Mouse (Mus musculus): Measurements from ENCODE around the gene Pak6. TPM values are rescaled to one million over a fixed set of nuclear protein-coding genes. Genes with fewer than 3 reads are reported as not detected.
"Not testable (repeated sequence)": the region's sequence is repeated elsewhere in the genome, so short reads cannot be mapped to it uniquely, and the experiment has no call there.

Gene Pak6
- 1.5 and 1.9 TPM in 2 replicates for polyA plus RNA-seq (2012; rRNA removed)

- no peak for DNase-seq (ENCODE audit: low read depth, low spot score)
Measured at GRCm38 (mm10) chr2:118662902-118663803, at the start of gene Pak6. TSS of gene Pak6 (plus strand) at chr2:118663303.

GRCm38 (mm10) chr2:118618013-118618412, 45.1 kb upstream of the Pak6 start:
- whole genome bisulfite sequencing: 70% methylated on average over 5 of the region's 5 CpGs

More at GRCm38 (mm10) chr2:118662902-118663803, at the start of gene Pak6:
- WGBS: 5% methylated on average over 37 of the region's 37 CpGs

GRCm38 (mm10) chr2:118620101-118620500, 43.0 kb upstream of the Pak6 start:
- no peak for DNase-seq (ENCODE audit: low read depth, low spot score)
- WGBS: 66% methylated on average over 2 of the region's 2 CpGs

More at GRCm38 (mm10) chr2:118618013-118618412, 45.1 kb upstream of the Pak6 start:
- no peak for DNase-seq (ENCODE audit: low read depth, low spot score)

- WGBS: 74% methylated on average over 8 of the region's 8 CpGs
- DNase-seq (ENCODE audit: low read depth, low spot score): no peak
Measured at GRCm38 (mm10) chr2:118620608-118621007, 42.5 kb upstream of the Pak6 start.

DNA sequence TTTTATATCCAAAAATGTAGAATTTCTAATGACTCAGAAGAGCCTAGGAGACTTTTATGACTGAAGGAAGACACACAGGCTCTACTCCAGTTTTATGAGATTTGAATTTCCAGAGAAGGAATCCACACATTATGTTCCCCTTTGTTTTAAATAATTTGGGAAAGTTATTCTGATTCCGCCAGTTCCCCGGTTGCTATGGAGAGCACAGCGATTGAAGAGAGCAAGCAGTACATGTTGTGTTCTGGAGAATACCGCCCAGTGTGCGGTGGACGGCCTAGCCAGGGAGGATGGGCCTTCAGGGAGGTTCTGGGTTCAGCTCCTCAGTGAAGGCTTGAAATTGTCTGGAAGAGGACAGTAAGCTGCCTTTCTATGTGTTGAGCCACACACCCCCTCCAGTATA, 33.8 kb upstream of the Pak6 start:
- DNase-seq (ENCODE audit: low read depth, low spot score): no peak
- WGBS: 87% methylated on average over 6 of the region's 6 CpGs

DNA sequence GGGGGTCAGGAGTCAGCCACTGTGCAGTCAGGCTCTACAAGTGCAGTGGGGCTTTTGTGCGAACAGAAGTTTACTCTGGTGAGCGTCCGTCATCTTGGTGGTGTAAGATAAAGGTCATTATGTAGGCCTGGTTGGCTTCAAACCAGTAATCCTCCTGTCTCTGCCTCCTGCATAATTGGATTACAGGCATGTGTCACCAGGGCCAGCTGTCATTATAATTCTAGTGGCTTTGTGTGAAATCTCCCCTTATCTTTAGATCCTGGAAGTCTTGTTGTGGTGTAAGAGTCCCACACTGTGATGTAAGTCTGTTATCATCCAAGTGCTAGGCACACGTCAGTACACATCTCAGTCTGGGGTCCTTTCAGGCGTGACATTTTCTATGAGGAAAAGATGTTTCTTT, 29.7 kb upstream of the Pak6 start:
- 94% methylated on average over 5 of the region's 5 CpGs for WGBS

DNA sequence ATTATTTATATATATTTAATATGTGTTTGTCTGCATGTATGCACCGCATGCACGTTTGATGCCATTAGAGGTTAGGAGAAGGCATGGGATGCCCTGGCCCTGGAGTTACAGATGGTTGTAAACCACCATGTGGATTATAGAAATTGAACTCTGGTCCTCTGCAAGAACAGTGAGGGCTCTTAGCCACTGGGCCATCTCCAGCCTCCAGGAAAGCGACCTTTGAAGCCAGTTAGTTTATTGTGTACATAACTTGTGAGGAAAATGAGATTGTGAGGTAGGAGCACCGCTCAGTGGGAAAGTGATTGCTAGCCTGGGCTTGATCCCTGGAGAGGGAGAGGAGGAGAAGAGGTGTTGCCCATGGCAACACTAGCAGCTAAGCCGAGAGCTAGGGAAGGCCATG, 25.8 kb upstream of the Pak6 start:
- WGBS: 31% methylated on average over 5 of the region's 5 CpGs
- peak; percentile 57 for DNase-seq (ENCODE audit: low read depth, low spot score)

More for the DNA sequence above, 29.7 kb upstream of the Pak6 start:
- no peak for DNase-seq (ENCODE audit: low read depth, low spot score)

GRCm38 (mm10) chr2:118637888-118638526, 25.1 kb upstream of the Pak6 start:
- WGBS: 33% methylated on average over 8 of the region's 8 CpGs
- no peak for DNase-seq (ENCODE audit: low read depth, low spot score)

GRCm38 (mm10) chr2:118638686-118639085, 24.4 kb upstream of the Pak6 start:
- no peak for DNase-seq (ENCODE audit: low read depth, low spot score)
- 87% methylated on average over 8 of the region's 8 CpGs for WGBS

DNA sequence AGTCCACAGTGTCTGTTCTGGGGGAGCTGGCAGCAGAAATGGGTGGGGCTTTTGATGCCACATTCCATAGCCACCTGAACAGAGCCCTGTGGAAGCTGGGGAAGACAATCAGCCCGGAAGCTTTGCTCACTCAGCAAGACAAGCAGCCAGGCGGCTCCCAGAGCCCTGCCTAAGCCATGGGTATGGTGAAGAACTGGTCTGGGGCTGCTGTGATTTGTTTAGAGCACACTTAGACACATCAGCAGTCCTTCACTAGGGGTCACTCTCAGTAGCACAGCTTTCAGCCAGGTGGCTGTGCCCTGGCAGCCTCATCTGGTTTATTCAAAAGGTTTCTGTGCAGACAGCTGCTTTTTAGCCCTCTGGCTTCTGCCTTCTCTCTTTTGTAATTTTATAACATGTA, 22.0 kb upstream of the Pak6 start:
- WGBS: 56% methylated on average over 2 of the region's 2 CpGs
- no peak for DNase-seq (ENCODE audit: low read depth, low spot score)

GRCm38 (mm10) chr2:118642431-118642830, 20.7 kb upstream of the Pak6 start:
- no peak for DNase-seq (ENCODE audit: low read depth, low spot score)

DNA sequence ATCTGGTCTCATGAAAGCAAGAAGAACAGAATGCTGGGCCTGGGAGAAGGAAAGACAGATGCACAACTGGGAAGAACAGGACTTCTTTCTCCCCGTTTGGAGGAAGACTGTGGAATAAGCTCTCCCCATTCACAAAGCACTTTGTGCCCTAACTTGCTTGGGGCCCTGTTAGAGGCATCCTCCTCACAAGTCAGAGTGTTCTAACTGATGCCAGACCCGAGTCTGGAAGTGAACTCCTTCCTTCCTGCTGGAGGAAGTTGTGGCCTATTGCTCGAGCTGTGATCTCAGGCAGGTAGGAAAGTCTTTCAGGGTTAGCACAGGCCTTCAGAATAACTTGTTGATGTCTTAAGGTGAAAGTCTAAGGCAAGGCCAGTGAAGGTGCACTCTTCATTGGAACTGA, 20.2 kb upstream of the Pak6 start:
- WGBS: 62% methylated on average over 3 of the region's 3 CpGs
- DNase-seq (ENCODE audit: low read depth, low spot score): no peak

More at GRCm38 (mm10) chr2:118642431-118642830, 20.7 kb upstream of the Pak6 start:
- 77% methylated on average over 3 of the region's 3 CpGs for WGBS

GRCm38 (mm10) chr2:118646665-118647064, 16.4 kb upstream of the Pak6 start:
- WGBS: 89% methylated on average over 5 of the region's 5 CpGs
- DNase-seq (ENCODE audit: low read depth, low spot score): no peak

GRCm38 (mm10) chr2:118650697-118651096, 12.4 kb upstream of the Pak6 start:
- 26% methylated on average over 2 of the region's 2 CpGs for WGBS
- not testable (repeated sequence) for DNase-seq (ENCODE audit: low read depth, low spot score)

- DNase-seq (ENCODE audit: low read depth, low spot score): no peak
- WGBS: 11% methylated on average over 3 of the region's 3 CpGs
Measured at GRCm38 (mm10) chr2:118656688-118657281, 6.3 kb upstream of the Pak6 start.

DNA sequence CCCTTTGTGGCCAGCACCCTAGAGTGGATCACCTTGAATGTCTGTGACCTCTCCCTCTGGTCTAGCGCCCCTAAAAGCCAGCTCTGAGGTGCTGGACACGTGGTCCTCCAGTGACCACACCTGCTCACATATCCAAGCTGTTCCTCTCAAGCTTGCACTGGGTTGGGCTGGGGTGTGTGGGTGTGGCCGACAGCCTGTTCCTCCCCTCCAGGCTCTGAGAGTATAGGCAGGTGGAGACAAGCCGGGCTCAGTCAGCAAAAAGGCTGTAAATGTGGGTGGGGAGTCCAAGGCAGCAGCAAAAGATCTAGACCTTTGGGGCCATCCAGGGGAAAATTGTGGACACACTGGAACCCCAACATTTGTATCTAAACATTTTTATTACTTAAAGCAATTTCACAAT, 4.6 kb upstream of the Pak6 start:
- peak; percentile 70 for DNase-seq (ENCODE audit: low read depth, low spot score)
- 17% methylated on average over 4 of the region's 4 CpGs for WGBS

GRCm38 (mm10) chr2:118659077-118659476, 4.0 kb upstream of the Pak6 start:
- DNase-seq (ENCODE audit: low read depth, low spot score): no peak
- 27% methylated on average over 1 of the region's 1 CpGs for WGBS

DNA sequence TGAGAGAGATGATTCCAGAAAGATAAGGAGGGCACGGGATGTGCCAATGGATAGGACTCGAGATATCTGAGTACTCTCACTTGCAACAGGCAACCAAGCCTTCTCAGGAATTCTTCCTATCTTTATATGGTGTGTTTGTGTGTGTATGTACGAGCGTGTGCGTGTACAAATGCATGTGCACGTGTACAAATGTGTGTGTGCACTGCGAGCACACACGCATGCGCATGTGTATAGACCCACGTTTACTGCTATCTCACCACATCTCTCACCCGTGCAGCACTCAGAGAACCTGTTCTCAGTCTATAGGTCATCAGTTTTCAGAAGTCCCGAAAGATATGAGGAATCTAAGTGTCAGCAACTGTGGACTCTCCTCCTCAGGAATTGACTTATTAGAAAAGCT, 3.6 kb upstream of the Pak6 start:
- DNase-seq (ENCODE audit: low read depth, low spot score): no peak
- WGBS: 69% methylated on average over 12 of the region's 12 CpGs

DNA sequence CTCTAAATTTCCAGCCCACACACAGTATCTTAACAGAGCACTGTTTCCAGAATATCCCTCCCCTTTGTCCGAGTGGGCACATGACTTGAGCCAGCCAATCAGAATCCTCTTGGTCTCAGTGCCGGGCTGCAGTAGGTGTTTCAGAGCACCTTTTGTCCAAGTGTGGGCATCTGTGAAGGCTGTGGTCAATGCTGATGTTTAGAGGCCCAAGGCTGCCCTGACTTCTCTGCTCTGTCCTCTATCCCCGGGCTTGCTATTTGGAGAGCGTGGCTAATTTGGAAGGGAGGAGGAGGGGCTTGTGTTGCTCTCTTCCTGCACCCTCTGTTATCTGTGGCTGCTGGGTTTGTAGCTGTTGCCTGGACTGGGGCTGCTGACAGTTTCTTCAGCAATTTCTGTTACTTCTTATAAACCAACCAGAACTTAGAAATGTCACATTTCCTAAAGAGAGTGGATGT, 3.1 kb upstream of the Pak6 start:
- WGBS: 5% methylated on average over 4 of the region's 4 CpGs
- no peak for DNase-seq (ENCODE audit: low read depth, low spot score)

DNA sequence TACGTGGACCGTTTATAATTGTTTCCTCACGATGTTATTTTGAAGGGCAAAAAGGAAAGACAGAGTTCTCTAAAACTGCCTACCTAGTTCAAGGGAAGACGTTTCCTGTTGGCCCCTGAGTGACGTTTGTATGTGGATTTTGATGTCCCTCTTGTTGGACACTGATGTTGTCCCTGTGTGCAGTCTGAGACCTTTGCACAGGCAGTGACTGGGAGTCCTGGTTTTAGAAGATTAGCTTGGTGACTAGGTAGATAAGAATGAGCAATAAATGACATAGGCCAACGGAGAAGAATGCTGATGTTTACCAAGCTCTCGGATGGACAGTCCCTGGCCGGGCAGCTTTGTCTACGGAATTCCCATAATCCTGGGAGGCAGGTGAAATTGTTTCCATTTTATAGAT, 1.2 kb upstream of the Pak6 start:
- WGBS: 53% methylated on average over 9 of the region's 9 CpGs
- DNase-seq (ENCODE audit: low read depth, low spot score): no peak

Data from large intestine, adult 2 months (tissue).